Mouse (Mus musculus): Measurements from ENCODE around the gene Gins1.

Gins1 gene

GRCm38 (mm10) chr2:150955859-150956258, 50.7 kb downstream of the Gins1 start:
- no peak for DNase-seq (ENCODE audit: low read depth, low spot score)

DNA sequence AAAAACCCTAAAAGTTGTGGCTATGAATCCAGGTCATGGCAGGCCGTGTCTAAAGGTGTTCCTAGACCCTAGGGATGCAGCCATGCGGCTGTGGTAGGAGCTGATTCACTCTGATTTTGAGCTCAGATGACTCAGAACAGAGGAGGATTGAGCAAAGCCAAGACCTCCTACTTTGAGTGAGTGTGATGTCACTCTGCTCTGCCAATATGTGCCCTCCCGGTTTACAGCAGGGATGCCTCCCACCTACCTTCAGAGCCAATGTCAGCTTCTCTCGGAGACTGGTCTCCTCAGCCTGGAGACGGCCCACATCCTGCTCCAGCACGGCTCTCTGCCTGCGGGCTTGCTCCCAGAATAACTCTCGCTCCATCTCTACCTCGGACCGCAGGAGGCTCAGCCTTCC, 54.3 kb downstream of the Gins1 start:
- DNase-seq (ENCODE audit: low read depth, low spot score): no peak

DNA sequence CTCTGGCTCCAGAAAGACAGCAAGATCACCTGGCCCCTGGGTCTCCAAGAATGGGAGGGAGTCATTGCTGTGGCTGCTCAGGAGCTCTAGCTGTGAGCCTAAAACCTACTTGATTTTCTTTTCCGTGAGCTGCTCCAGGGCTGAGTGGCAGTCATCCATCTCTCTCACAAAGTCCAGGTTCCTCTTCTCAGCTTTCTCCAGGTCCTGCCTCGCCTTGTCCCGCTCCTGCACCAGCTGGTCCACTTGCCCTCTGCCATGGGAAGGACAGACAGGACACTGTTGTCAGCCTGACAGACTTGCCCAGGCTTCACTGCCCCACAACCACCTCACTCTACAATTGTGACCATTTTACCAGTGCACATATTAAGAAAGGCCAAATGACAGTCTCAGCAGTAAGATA, 58.0 kb downstream of the Gins1 start:
- DNase-seq (ENCODE audit: low read depth, low spot score): no peak

GRCm38 (mm10) chr2:150964641-150965040, 59.4 kb downstream of the Gins1 start:
- no peak for DNase-seq (ENCODE audit: low read depth, low spot score)

DNA sequence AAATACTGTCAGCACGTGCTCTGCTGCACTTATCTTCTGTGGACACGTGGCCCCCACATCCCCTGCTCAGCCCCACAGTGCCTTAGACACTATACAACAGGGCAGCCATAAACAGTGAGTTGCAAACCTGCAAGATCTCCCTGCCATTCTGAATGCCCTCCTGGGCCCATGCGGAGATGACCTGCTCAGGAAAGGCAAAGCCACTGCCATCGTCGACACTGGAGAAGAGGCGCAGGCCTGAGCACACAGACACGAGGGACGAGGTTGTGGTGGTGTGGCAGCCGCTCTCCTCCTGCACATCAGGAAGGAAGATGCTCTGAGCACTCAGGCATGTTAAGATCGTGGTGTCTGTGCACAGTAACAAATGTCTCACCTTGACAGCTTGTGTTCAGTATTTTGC, 60.8 kb downstream of the Gins1 start:
- DNase-seq (ENCODE audit: low read depth, low spot score): no peak

DNA sequence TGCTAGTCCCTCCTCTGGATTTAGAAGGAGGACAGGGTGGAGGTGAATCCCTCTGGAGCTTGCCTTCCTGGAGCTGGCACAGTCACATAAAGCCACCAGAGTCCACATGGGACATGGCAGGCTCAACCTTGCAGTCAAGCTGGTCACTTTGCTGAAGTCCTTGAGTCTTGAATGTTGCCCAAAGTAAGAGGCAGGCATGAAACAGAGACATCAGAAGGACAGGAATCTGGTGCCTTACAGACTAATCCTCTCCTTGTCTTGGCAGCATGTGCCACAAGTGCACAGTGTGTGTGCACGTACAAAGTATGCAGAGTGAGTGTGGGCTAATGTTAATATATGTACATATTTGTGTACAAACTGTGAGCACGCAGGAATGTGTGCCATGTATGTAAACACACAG, 62.3 kb downstream of the Gins1 start:
- DNase-seq (ENCODE audit: low read depth, low spot score): no peak

DNA sequence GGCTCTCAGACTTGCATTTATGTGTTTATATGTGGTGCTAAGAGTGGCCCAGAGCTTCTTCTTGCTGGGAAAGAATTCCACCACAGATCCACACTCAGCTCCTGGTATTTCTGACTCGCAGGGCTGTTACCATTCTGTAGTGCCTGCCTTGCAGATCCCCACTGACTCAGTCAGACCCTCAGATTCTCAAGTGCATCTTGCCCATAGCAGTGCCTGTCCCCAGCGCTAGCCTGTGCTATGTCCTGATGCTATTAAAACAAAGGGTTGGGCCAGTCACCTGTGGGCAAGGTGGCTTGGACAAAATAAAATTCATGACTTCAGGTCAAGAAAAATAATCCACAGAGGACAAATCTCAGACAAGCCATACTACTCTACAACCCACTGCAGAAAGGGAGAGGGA, 64.0 kb downstream of the Gins1 start:
- no peak for DNase-seq (ENCODE audit: low read depth, low spot score)

DNA sequence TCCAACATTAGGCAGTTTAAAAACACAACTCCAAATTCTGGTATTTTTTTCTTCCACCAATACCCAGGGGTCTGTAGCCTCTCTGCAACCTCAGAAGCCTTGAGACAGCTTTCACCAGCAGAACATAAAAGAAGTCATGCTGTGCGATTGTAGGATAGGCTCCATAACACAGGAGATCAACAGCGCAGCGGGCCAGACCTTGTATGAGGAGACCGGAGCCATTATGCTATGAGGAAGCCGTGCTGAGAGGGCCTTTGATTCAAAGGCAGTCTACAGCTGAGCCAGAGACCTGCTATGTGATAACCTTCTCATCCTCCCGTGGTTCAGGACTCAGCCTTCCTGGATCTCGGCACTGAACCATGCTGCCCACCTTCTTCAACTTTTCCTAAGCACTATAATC, 66.7 kb downstream of the Gins1 start:
- DNase-seq (ENCODE audit: low read depth, low spot score): no peak

GRCm38 (mm10) chr2:150972681-150973080, 67.5 kb downstream of the Gins1 start:
- DNase-seq (ENCODE audit: low read depth, low spot score): no peak

DNA sequence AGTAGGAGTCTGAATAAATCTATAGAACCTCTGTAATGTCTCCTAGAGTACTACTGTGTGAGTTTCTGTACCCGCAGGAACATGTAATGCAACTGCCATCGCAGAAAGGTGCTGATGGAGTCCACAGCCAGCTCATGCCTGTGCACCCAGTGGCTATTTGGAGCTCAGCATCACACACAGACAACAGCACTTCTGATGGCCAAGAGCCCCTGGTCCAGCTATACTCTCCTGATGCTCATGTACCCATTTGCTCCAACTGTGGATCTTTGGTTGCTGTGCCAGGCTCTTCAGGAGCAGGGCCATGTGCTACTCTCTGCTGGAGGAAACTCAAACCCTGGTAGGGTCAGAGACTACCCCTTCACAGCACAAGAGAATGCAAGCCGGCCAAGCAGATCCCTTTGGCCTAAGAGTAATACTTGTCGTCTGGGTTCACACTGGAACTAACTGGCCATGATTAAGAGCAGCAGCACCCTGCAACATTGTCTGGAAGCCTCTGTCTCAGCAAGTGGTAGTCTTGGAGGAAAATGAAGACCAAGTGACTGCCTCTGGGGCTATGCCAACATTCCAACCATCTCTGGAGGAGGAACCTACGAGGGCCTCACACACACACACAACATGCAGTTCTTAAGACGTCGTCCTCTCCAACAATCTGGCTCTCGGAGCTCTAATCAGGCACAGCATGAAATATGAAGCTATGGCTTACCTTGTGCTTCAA, 68.4 kb downstream of the Gins1 start:
- no peak for DNase-seq (ENCODE audit: low read depth, low spot score)

DNA sequence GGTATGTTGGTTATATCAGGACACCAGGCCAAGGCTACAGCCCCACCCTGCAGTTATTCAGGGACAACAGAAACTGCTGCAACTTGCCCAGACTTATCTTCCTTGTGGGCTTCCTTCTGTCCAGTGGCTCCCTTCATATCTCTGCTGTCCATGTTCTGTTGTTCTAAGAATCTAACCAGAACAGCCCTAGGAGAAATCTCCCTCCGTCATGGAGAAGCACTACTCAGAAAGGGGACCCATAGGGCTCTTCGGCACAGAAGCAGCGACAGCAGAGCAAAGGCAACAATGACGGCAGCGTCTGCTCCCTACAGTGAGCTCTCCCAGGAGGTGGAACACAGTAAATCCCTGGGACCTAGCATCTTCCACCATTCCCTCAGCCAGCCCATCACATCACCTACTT, 71.7 kb downstream of the Gins1 start:
- DNase-seq (ENCODE audit: low read depth, low spot score): no peak

DNA sequence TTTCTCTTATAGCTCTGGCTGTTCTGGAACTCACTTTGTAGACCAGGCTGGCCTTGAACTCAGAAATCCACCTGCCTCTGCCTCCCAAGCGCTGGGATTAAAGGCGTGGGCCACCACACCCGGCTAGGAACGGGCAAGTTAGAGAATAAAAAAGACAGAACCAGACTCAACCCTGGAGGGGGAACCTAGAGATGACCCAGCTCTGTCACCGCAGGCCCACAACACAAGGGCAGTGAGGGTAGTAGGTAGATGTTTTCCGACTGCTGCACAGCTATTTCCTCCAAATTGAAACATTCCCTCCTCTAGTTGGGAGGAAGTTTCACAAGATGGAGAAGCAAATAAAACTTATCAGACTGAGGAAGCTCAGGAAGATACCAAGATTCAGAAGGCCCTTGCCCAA, 72.5 kb downstream of the Gins1 start:
- no peak for DNase-seq (ENCODE audit: low read depth, low spot score)

- no peak for DNase-seq (ENCODE audit: low read depth, low spot score)
These were observed 73.6 kb downstream of the Gins1 start for GRCm38 (mm10) chr2:150978791-150979190.

DNA sequence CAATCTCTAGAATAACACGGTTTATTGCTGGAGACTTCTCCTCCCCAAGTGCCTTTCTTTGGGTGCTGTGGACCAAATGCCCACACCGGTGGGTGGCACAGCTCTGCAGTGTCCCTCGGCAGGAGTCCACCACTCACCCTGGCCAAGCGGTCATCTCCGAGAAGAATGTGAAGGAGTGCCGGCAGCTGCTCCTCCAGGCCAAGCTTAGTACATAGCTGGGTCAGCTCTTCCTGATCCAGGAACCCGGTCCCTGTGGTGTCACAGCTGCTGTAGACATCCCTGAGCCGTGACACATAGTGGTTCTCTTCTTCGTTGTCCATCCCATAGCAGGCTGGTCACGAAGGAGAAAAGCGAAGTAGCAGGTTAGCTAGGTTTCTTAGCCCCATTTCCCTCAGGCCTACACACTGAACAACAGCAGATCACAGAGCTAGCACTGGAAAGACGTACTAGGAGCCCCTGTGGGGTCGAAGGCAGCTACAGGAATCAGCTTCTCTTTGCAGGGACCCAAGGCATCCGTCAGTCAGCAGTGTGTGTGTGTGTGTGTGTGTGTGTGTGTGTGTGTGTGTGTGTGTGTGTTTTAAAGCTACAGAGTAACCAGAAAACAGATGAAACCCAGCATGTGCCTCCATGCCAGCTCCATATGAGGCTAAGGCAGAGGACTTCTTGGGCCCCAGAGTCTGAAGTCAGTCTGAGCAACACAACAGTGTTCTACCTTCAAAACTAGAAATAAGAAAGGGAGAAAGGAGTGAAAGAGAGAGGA, 74.8 kb downstream of the Gins1 start:
- no peak for DNase-seq (ENCODE audit: low read depth, low spot score)
